Mouse (Mus musculus) heart, embryonic 10.5 days (tissue): ENCODE results near the gene Gm10778. TPM values are rescaled to one million over a fixed set of nuclear protein-coding genes. Genes with fewer than 3 reads are reported as not detected.
"Not testable (repeated sequence)": the region's sequence is repeated elsewhere in the genome, so short reads cannot be mapped to it uniquely, and the experiment has no call there.

Experiments used
- DNase-seq: peaks from one replicate; pipeline ENCODE4 v3.0.0-alpha.2; 2017; ENCODE audit warnings: low spot score
- H3K27ac ChIP-seq: fragments of 300-500 bp; sonication (generic); 2 replicates; pipeline ENCODE4 v1.5.1; 2016; ENCODE audit warnings: mild to moderate bottlenecking
- H3K27me3 ChIP-seq: fragments of 300-500 bp; sonication (generic); 2 replicates; pipeline ENCODE4 v1.6.1; 2016; ENCODE audit warnings: mild to moderate bottlenecking; ENCODE audit not compliant: poor library complexity, insufficient read depth, severe bottlenecking
- H3K36me3 ChIP-seq: fragments of 300-500 bp; sonication (generic); 2 replicates; pipeline ENCODE4 v1.6.1; 2016; ENCODE audit warnings: mild to moderate bottlenecking, moderate library complexity
- H3K4me1 ChIP-seq: fragments of 300-500 bp; sonication (generic); 2 replicates; pipeline ENCODE4 v1.6.1; 2016; ENCODE audit warnings: mild to moderate bottlenecking
- H3K4me3 ChIP-seq: fragments of 300-500 bp; sonication (generic); 2 replicates; pipeline ENCODE4 v1.5.1; 2016; ENCODE audit warnings: mild to moderate bottlenecking, moderate library complexity
- H3K9me3 ChIP-seq: fragments of 300-500 bp; sonication (generic); 2 replicates; pipeline ENCODE4 v1.6.1; 2016; ENCODE audit warnings: mild to moderate bottlenecking, moderate library complexity
- WGBS: fragments of 180-500 bp; shearing (Covaris S2); methylation state at CpG from one replicate; pipeline ENCODE4 v1.1.7; 2016; 5-methylcytosine and 5-hydroxymethylcytosine counted together
- polyA plus RNA-seq: library from polyadenylated mRNA; unstranded; fragments of >200 nt; fragmentation: Nextera tagmentation; extraction: Ambion mirVana; gene quantifications from 2 replicates; pipeline ENCODE4 v1.2.1, GENCODE M21; 2016

Gene Gm10778
- polyA plus RNA-seq, 1 experiment from 2014 or later = 4.1 TPM

DNA sequence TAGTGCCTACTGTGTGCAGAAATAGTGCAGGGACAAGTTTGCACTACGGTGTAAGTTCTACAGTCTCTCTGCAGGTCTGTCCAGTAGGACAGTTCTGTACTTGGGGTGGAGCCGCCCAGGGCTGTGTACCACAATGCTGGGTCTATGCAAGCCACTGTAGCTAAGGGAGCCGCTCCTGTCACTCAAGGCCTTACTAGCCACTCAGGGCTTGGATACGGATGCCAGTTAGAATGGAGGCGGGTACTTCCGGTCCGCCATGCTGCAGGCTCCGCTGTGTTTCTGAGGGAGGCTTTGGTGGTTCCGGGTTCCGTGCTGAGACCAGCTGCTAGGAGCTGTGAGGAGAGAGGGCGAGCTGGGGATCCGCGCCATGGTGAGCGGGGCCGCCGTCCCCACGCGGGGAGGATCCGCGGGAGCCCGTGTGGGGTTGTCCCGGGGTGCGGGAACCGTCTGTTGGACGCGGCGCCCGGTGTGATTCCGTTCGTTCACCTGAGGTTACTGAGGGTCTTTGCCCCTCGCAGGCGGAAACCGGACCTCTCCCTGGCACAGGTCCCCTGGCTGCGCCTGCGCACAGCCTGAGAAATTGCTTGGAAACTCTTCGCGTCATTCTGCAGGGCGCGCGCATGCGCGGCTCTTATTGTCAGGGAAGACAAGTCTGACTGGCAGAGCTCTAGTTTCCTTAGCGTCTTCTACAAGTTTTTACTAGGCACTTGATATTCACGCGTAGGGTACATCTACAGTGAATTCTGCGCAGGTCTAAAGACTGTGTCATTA lies 55.9 kb downstream of the Gm10778 start, which contains the start of gene Zfp433:
TSS of gene Zfp433 (plus strand) at position 295 of the 771 bp plus-strand sequence.
- WGBS = no CpG with 5 or more reads among the region's 46 CpGs
- not testable (repeated sequence) for H3K9me3 ChIP-seq, H3K4me1 ChIP-seq, H3K27ac ChIP-seq, DNase-seq, H3K36me3 ChIP-seq, H3K4me3 ChIP-seq, H3K27me3 ChIP-seq

Other genes with a start within 250 kb of the Gm10778 start
- 23.0 and 24.3 TPM in 2 replicates for gene Nfic, start 193.4 kb upstream of the Gm10778 start, polyA plus RNA-seq
- 0.10 and 0.18 TPM in 2 replicates for gene Celf5, start 166.3 kb upstream of the Gm10778 start, polyA plus RNA-seq
- gene Ncln, start 152.7 kb upstream of the Gm10778 start, polyA plus RNA-seq = 75.3 and 86.1 TPM in 2 replicates
- gene S1pr4, start 148.9 kb upstream of the Gm10778 start, polyA plus RNA-seq = 0.46 and 0.83 TPM in 2 replicates
- gene Gna15, start 124.8 kb upstream of the Gm10778 start, polyA plus RNA-seq = 2.8 and 4.8 TPM in 2 replicates
- gene Gna11, start 103.9 kb upstream of the Gm10778 start, polyA plus RNA-seq = 73.2 and 79.1 TPM in 2 replicates
- gene Aes, start 89.6 kb upstream of the Gm10778 start, polyA plus RNA-seq = 467 and 523 TPM in 2 replicates
- gene Tle2, start 74.5 kb upstream of the Gm10778 start, polyA plus RNA-seq = 17.4 and 18.3 TPM in 2 replicates
- gene Tle6, start 48.0 kb upstream of the Gm10778 start, polyA plus RNA-seq = 29.0 and 33.9 TPM in 2 replicates
- gene BC025920, start 42.8 kb upstream of the Gm10778 start, polyA plus RNA-seq = 0.95 and 1.4 TPM in 2 replicates
- 28.5 and 30.7 TPM in 2 replicates for gene Sirt6, start 21.3 kb upstream of the Gm10778 start, polyA plus RNA-seq
- 9.6 and 12.8 TPM in 2 replicates for gene Ankrd24, start 20.5 kb upstream of the Gm10778 start, polyA plus RNA-seq
- 11.2 and 12.6 TPM in 2 replicates for gene Zfp433, start 55.8 kb downstream of the Gm10778 start, polyA plus RNA-seq
- gene Gm3055, start 122.1 kb downstream of the Gm10778 start, polyA plus RNA-seq = 5.2 and 7.4 TPM in 2 replicates
- gene Gm4767, start 163.1 kb downstream of the Gm10778 start, polyA plus RNA-seq = 2.6 and 3.4 TPM in 2 replicates
- gene Gm32687, start 214.9 kb downstream of the Gm10778 start, polyA plus RNA-seq = 6.3 and 8.2 TPM in 2 replicates